Mouse (Mus musculus) midbrain, embryonic 12.5 days (tissue): Measurements from ENCODE around the gene Large2. TPM values are rescaled to one million over a fixed set of nuclear protein-coding genes. Genes with fewer than 3 reads are reported as not detected.

Experiments used
- ATAC-seq: fragments of 200-750 bp; cut with Nextera tagmentation; 2 replicates; pipeline ENCODE4 v1.8.0; 2017; ENCODE audit warnings: low read depth, moderate TSS enrichment, moderate library complexity; ENCODE audit not compliant: low FRiP score
- H3K27ac ChIP-seq: fragments of 300-500 bp; sonication (generic); replicated peaks from 2 replicates; pipeline ENCODE4 v1.5.1; 2016; ENCODE audit warnings: mild to moderate bottlenecking
- H3K27me3 ChIP-seq: fragments of 300-500 bp; sonication (generic); 2 replicates; pipeline ENCODE4 v1.6.1; 2016; ENCODE audit warnings: mild to moderate bottlenecking
- H3K36me3 ChIP-seq: fragments of 300-500 bp; sonication (generic); 2 replicates; pipeline ENCODE4 v1.6.1; 2016
- H3K4me1 ChIP-seq: fragments of 300-500 bp; sonication (generic); 2 replicates; pipeline ENCODE4 v1.6.1; 2016
- H3K4me2 ChIP-seq: fragments of 300-500 bp; sonication (generic); replicated peaks from 2 replicates; pipeline ENCODE4 v1.6.1; 2016; ENCODE audit warnings: mild to moderate bottlenecking, moderate library complexity
- H3K4me3 ChIP-seq: fragments of 300-500 bp; sonication (generic); 2 replicates; pipeline ENCODE4 v1.5.1; 2016; ENCODE audit warnings: mild to moderate bottlenecking
- H3K9ac ChIP-seq: fragments of 300-500 bp; sonication (generic); replicated peaks from 2 replicates; pipeline ENCODE4 v1.6.1; 2016; ENCODE audit warnings: mild to moderate bottlenecking, moderate library complexity
- H3K9me3 ChIP-seq: fragments of 300-500 bp; sonication (generic); 2 replicates; pipeline ENCODE4 v1.6.1; 2016; ENCODE audit warnings: mild to moderate bottlenecking
- WGBS: fragments of 180-500 bp; shearing (Covaris S2); methylation state at CpG from one replicate; pipeline ENCODE4 v1.1.7; 2016; 5-methylcytosine and 5-hydroxymethylcytosine counted together
- polyA plus RNA-seq: library from polyadenylated mRNA; unstranded; fragments of >200 nt; fragmentation: Nextera tagmentation; extraction: Ambion mirVana; gene quantifications from 2 replicates; pipeline ENCODE4 v1.2.1, GENCODE M21; 2016

Gene Large2
- polyA plus RNA-seq, 1 experiment from 2014 or later = 4.7 TPM

DNA sequence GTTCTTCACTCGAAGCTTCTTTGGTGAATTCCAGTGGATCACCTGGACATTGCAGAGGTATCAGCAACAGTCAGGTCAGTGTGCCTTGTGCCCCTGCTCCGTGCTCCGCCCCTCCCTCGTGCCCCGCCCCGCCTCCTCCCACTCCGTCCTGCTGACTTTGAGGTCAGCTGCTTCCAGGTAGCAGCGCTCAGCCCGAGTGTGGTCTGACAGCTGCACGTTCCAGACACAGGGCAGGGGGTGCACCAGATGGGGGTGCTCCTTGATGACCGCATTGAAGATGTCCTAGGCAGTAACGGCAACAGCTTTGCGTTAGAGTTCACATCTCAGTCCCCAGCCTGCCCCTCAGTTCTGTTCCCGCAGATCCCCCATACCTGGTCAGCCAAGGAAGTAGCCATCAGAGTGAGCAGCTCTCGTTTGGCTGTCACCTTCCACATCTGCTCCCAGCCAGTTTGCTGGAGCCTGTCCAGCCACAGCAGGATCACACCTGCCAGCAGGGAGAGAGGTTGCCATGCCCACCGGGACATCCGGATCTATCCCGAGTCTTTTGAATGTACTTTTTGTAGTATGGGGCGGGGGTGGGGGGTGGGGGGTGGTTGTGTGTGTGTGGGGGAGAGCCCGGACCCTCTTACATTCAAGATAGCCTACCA, 7.2 kb downstream of the Large2 start:
- Histone ChIP-seq H3K4me2 (no peak overlapping the region), H3K27me3 (peaks cover 26% of the 10 kb centered on the region), H3K4me1 (peaks cover 28% of the 10 kb centered on the region), H3K9me3 (no peaks in the 10 kb centered on the region), H3K27ac (no peak overlapping the region), H3K9ac (no peak overlapping the region), H3K4me3 (no peak overlapping the region), H3K36me3 (peaks cover 18% of the 10 kb centered on the region)
- WGBS = 50% methylated on average over 20 of the region's 20 CpGs
- no peak for ATAC-seq

DNA sequence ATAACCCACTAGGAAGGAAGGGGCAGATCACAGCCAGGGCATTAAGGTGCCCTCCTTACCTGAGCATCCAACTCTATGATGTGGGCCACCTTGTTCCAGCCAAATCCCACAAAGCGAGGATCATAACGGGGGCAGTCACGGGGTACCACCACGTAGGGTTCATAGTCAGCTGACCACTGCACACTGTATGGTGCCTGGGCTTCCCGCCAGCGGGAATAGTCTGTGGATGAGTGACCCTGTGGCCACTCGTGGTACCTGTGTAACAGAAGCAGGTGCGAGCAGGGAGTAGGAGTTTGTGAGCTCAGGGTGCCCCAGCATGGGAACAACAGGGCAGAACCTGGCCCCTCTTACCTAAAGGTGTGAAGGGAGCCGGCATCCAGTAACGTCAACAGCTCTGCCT, 9.1 kb downstream of the Large2 start:
- H3K27me3 ChIP-seq = peaks cover 18% of the 10 kb centered on the region
- ATAC-seq = no peak

DNA sequence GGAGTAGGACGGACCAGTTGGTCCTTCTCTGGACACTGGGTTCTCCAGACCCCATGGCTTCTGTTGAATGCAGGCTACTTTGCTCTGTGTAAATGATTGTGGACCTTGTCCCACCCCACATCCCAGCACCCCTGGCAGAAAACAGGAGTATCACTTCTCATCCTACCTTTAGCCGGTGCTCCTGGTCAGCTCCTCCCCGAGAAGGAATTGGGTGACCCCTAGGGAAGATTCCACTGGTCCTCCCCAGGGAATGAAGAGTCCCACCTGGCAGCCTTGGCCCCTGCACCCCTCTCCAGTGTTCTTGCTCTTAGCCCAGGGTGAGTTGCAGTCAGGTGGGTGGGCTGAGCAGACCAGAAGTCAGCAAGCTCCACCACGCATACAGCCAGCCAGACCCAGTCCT, 10.6 kb downstream of the Large2 start:
- no peak overlapping the region for H3K4me3 ChIP-seq
- H3K36me3 ChIP-seq = peaks cover 42% of the 10 kb centered on the region
- H3K27me3 ChIP-seq = peaks cover 3% of the 10 kb centered on the region; the same call in 1 of the 2 replicates
- no peaks in the 10 kb centered on the region for H3K4me1 ChIP-seq
- H3K9me3 ChIP-seq = no peaks in the 10 kb centered on the region
- ATAC-seq = no peak
- no peak overlapping the region for H3K9ac ChIP-seq
- 95% methylated on average over 4 of the region's 4 CpGs for WGBS
- H3K27ac ChIP-seq = no peak overlapping the region
- H3K4me2 ChIP-seq = no peak overlapping the region

More for the DNA sequence above, 9.1 kb downstream of the Large2 start:
- Histone ChIP-seq H3K9ac (no peak overlapping the region), H3K4me2 (no peak overlapping the region), H3K4me3 (no peak overlapping the region), H3K4me1 (peaks cover 9% of the 10 kb centered on the region), H3K9me3 (no peaks in the 10 kb centered on the region), H3K27ac (no peak overlapping the region), H3K36me3 (peaks cover 27% of the 10 kb centered on the region)
- WGBS = 95% methylated on average over 10 of the region's 10 CpGs

DNA sequence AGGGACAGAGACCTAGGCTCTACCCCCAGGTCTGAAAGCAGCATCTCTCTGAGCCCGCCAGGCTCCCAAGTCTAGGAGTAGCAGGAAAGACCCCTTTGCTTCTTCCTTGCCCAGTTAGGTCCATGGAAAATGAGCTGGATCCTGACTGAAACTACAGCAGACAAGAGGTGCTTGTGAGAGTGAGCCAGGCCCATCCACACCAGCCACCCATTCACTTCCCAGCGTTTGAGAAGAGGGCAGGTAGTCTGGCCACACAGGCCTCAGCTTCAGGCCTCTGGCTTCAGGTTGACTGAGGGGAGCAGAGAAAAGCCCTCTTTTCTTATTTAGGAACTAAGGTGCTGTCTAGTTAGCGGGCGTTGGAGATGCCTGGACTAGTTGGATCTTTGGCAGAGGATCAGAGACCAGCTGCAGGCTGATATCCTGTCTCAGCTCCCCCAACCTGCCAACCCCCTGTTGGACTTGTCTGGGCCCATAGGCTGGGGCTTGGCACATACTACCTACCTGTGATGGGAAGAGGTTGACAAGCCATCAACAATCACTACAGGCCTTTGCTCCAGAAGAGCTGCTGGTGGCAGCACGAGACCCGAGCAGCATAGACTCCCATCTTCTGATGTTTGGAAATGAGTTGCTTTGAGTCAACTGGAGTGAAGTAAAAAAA, 12.0 kb downstream of the Large2 start:
- Histone ChIP-seq H3K4me1 (no peaks in the 10 kb centered on the region), H3K36me3 (peaks cover 56% of the 10 kb centered on the region), H3K27me3 (no peaks in the 10 kb centered on the region), H3K9me3 (no peaks in the 10 kb centered on the region), H3K4me2 (no peak overlapping the region), H3K9ac (no peak overlapping the region), H3K4me3 (no peak overlapping the region), H3K27ac (no peak overlapping the region)
- 95% methylated on average over 6 of the region's 6 CpGs for WGBS
- no peak for ATAC-seq

DNA sequence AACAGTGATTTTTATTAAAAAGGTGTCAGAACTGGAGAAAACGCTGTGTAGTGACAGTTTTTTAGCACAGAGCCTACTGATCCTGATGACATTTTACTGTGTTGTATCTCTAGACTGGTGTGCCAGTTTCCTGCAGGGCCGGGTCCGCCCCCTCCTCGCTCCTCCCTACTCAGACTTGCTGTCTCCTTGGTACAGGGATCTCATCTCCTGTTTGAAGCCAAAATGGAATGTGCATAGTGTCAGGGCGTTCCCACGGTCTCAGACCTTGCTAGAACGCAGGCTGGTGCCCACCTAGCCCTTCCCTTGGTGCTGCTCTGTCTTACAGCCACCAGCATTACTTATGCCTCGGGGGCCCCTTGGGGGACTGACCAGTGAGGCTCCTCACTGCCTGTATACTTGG, 12.9 kb downstream of the Large2 start:
- Histone ChIP-seq H3K9me3 (no peaks in the 10 kb centered on the region), H3K4me2 (no peak overlapping the region), H3K4me3 (no peak overlapping the region), H3K4me1 (no peaks in the 10 kb centered on the region), H3K36me3 (peaks cover 64% of the 10 kb centered on the region), H3K9ac (no peak overlapping the region), H3K27ac (no peak overlapping the region), H3K27me3 (no peaks in the 10 kb centered on the region)
- WGBS = 81% methylated on average over 8 of the region's 8 CpGs
- no peak for ATAC-seq

DNA sequence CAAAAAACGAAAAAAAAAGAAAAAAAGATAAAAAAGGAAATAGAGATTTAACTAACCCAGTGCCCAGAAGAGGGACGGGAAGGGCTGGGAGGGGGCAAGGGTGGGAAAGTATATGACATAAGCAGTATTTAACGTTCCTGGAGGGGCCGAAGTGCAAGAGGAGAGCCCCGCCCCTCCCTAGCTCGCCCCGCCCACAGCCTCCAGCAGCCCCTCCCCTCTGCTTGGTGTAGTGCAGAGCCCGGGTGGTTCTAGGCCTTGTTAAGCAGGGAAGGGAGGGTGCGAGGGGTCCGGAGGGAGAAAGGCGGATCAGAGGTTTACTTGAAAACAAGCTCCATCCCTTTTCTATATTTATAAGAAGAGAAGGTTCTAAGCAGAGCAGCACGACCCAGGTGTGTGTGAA, 13.8 kb downstream of the Large2 start:
- H3K27ac ChIP-seq = no peak overlapping the region
- H3K27me3 ChIP-seq = no peaks in the 10 kb centered on the region
- no peak for ATAC-seq
- H3K4me3 ChIP-seq = no peak overlapping the region
- no peak overlapping the region for H3K4me2 ChIP-seq
- no peaks in the 10 kb centered on the region for H3K4me1 ChIP-seq
- 23% methylated on average over 12 of the region's 12 CpGs for WGBS
- no peak overlapping the region for H3K9ac ChIP-seq
- H3K36me3 ChIP-seq = peaks cover 72% of the 10 kb centered on the region
- H3K9me3 ChIP-seq = no peaks in the 10 kb centered on the region

DNA sequence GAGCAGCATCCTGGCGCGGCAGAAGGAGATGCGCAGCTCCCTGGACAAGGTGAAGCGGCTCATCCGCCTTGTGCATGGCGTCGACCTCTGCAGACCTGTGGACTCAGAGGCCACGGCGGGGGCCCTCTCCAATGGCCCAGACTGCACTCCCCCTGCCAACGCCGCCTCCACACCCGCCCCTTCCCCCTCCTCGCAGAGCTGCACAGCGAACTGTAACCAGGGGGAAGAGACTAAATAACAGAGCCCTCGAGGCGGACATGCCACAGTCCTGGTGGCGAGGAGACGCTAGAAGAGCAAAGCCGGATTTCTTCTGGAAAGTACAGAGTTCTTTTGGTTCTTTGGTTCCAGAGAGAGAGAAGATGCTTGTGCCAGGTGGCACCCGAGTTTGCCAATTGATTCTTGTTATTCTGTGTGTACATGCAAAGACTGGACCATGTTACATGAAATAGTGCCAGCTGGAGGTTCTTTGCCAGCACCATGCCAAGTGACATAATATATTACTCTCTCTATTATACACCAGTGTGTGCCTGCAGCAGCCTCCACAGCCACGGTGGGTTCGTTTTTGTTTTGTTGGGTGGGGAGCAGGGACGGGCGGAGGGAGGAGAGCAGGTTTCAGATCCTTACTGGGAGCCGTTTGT, 14.4 kb downstream of the Large2 start:
- Histone ChIP-seq H3K4me2 (no peak overlapping the region), H3K4me1 (no peaks in the 10 kb centered on the region), H3K4me3 (no peak overlapping the region), H3K27me3 (no peaks in the 10 kb centered on the region), H3K27ac (no peak overlapping the region), H3K36me3 (peaks cover 78% of the 10 kb centered on the region), H3K9ac (no peak overlapping the region), H3K9me3 (no peaks in the 10 kb centered on the region)
- 67% methylated on average over 25 of the region's 25 CpGs for WGBS
- ATAC-seq = no peak

DNA sequence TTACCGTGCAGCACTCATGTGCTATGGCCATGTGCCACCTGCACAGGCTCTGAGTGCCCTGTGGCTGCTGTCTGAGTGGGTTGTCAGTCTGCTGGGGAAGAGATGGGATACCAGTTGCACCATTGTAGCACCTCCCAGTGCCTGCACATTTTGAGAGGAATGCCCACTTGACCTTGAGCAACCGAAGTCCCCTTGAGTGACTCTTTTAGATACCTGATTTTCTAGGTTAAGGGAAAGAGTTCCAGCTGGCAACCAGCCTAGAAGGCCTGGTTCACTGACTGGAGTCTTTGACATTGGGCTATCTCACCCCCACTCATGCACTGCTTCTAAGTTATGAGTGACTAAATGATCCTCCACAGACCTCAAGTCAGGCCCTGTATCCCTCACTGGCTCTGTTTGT, 15.4 kb downstream of the Large2 start:
- H3K27ac ChIP-seq = no peak overlapping the region
- 94% methylated on average over 2 of the region's 2 CpGs for WGBS
- H3K4me3 ChIP-seq = no peak overlapping the region
- ATAC-seq = no peak
- H3K4me1 ChIP-seq = no peaks in the 10 kb centered on the region
- H3K27me3 ChIP-seq = no peaks in the 10 kb centered on the region
- H3K9me3 ChIP-seq = no peaks in the 10 kb centered on the region
- H3K36me3 ChIP-seq = peaks cover 82% of the 10 kb centered on the region
- no peak overlapping the region for H3K4me2 ChIP-seq
- H3K9ac ChIP-seq = no peak overlapping the region

DNA sequence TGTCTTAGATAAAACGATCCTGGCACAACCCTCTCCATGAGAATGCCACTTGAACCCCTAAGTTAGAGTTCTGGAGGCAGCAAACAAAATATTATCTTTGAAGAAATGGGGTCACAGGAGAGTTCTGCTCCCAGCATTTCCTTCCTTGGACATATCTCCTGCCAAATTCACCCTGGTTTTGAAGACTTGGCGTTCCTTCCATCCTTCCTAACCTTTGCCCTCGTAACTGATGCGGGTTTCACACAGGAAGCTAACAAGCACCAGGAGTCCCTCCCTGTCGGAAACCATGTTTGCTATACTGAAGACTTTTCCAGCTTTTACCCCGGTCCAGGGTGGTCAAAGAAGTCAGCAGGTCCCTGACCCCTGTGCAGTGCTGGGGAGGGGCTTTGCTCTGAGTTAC, 20.4 kb downstream of the Large2 start:
- Histone ChIP-seq H3K4me3 (no peak overlapping the region), H3K27ac (no peak overlapping the region), H3K9ac (no peak overlapping the region), H3K27me3 (no peaks in the 10 kb centered on the region), H3K36me3 (peaks cover 79% of the 10 kb centered on the region), H3K4me2 (no peak overlapping the region), H3K4me1 (0 out of 2 replicates have a peak, but pooled peaks cover 5% of the 10 kb centered on the region), H3K9me3 (no peaks in the 10 kb centered on the region)
- 64% methylated on average over 6 of the region's 6 CpGs for WGBS
- ATAC-seq = no peak

DNA sequence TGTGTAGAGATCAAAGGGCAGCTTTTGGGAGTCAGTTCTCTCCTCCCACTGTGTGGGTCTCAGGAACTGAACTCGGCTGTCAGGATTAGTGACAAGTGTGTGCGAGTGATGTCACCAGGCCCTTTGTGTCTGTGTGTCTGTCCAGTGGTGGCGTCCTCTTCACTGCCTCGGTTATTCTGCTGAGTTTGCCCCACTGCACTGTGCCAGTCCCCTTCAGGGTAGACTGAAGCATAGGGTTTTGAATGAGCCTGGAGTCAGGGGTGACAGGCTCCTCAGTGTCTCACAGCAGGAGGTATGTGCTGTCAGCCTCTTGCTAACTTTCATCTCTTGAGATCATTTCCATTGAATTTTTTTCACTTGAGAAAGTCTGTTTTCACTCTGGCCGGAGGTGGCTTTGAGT, 21.3 kb downstream of the Large2 start:
- no peak overlapping the region for H3K9ac ChIP-seq
- ATAC-seq = peak; percentile 38; the same call in 1 of the 2 replicates
- H3K4me1 ChIP-seq = 0 out of 2 replicates have a peak, but pooled peaks cover 5% of the 10 kb centered on the region
- no peaks in the 10 kb centered on the region for H3K9me3 ChIP-seq
- WGBS = 24% methylated on average over 5 of the region's 5 CpGs
- peaks cover 79% of the 10 kb centered on the region for H3K36me3 ChIP-seq
- H3K27ac ChIP-seq = 0 out of 2 replicates have a peak overlapping the region, but pooled peaks have one; percentile 1
- no peak overlapping the region for H3K4me2 ChIP-seq
- H3K4me3 ChIP-seq = no peak overlapping the region
- H3K27me3 ChIP-seq = no peaks in the 10 kb centered on the region

DNA sequence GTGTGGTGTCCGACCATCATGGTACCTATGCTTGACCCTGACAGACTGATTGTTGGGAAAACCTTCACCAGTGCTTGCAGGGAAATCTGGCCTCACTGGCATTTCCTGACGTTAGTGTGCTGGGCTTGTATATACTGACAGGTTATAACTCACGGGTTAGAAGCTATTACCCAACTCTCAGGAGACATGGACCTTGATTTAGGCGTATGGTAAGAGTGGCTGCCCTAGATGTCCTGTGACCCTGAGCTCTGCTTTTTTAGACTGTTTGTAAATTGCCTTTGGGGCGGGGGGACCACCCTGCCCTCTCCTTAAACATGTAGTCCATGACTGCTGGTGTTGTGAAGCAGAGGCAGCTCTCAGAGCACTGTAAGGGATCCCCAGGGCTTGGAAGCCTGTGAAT, 24.0 kb downstream of the Large2 start:
- no peak overlapping the region for H3K4me3 ChIP-seq
- WGBS = 85% methylated on average over 5 of the region's 5 CpGs
- 0 out of 2 replicates have a peak, but pooled peaks cover 5% of the 10 kb centered on the region for H3K4me1 ChIP-seq
- no peaks in the 10 kb centered on the region for H3K9me3 ChIP-seq
- H3K27ac ChIP-seq = no peak overlapping the region
- H3K27me3 ChIP-seq = no peaks in the 10 kb centered on the region
- H3K36me3 ChIP-seq = peaks cover 74% of the 10 kb centered on the region
- no peak overlapping the region for H3K9ac ChIP-seq
- no peak for ATAC-seq
- H3K4me2 ChIP-seq = no peak overlapping the region
